In the genomic region with DNA sequence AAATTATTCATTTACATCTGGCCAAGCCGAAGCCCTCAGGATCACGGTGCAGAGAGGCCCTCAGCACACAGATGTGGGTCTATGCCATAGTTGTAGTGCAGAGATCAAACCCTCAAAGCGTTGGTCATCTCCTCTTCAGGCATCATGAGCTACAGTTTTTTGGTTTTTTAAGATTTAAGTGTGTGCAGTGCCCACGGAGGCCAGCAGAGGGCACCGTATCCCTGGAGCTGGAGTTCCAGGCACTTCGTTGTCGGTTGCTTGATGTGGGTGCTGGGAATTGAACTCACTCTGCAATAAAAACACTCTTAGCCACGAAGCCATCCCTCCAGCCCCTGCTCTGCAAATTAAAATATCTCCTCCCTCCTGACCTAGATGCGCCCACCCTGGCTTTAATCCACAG, we compare ENCODE assay signal across 11 mouse cellular contexts. TPM values are rescaled to one million over a fixed set of nuclear protein-coding genes. Genes with fewer than 3 reads are reported as not detected.
DNase-seq lines count a peak whose midpoint lies in the region; TF ChIP-seq lines count a peak whose summit lies in the region.
"Had no signal": no experiment of that assay in that cellular context is flagged by ENCODE, and none has a peak within 500 bp of the region (broad histone marks: within the 10 kb centered on the region; RNA-seq: fewer than 3 reads in every experiment).

No protein-coding gene starts in this region.

- no peaks in the 10 kb centered on the region for H3K27me3 ChIP-seq in thymus, adult 2 months (ENCODE audit: control insufficient read depth, insufficient read depth, low read length)
- H3K27me3 ChIP-seq: hindbrain, embryonic 15.5 days; limb, embryonic 15.5 days had no signal

- H3K4me3 ChIP-seq in layer of hippocampus, adult 2 months, result no peak overlapping the region
- H3K4me3 ChIP-seq in thymus, adult 2 months (ENCODE audit: control insufficient read depth, insufficient read depth, low read length), result no peak overlapping the region
- H3K4me3 ChIP-seq: hindbrain, embryonic 15.5 days; limb, embryonic 15.5 days had no signal

- TF ChIP-seq POLR2A in thymus, adult 2 months (IDR thresholded peaks at IDR 0.05; ENCODE audit: control insufficient read depth, extremely low read depth, insufficient read depth, low read length, poor library complexity), result no peak

- DNase-seq in adrenal gland, postnatal 25 days, result peak; percentile 5
- no peak for DNase-seq in adrenal gland, adult 18-20 months (ENCODE audit: low spot score in 2 of 2)
- peak in 1 of 2 experiments; percentile 51 for DNase-seq in layer of hippocampus, adult 2 months (ENCODE audit: low spot score in 2 of 2)
- DNase-seq in layer of hippocampus, adult 11-12 months (ENCODE audit: low spot score), result no peak
- DNase-seq in thymus, postnatal 4 days, result peak; percentile 47
- no peak for DNase-seq in thymus, adult 2 months
- DNase-seq in testis, postnatal 10 days (ENCODE audit: low spot score), result peak; percentile 59
- no peak for DNase-seq in layer of hippocampus, adult 9-10 months (ENCODE audit: low spot score)
- DNase-seq: adrenal gland, adult 8-10 months had no signal

- H3K4me1 ChIP-seq in thymus, adult 2 months (replicated peaks; ENCODE audit: control insufficient read depth, insufficient read depth, low read length), result no peaks in the 10 kb centered on the region
- H3K4me1 ChIP-seq: hindbrain, embryonic 15.5 days; limb, embryonic 15.5 days had no signal

- 48% methylated on average over 9 of the region's 9 CpGs for WGBS in thymus, adult 2 months

- H3K27ac ChIP-seq in layer of hippocampus, adult 2 months, result no peak overlapping the region
- H3K27ac ChIP-seq in thymus, adult 2 months (ENCODE audit: control insufficient read depth, insufficient read depth, low read length), result no peak overlapping the region
- H3K27ac ChIP-seq: hindbrain, embryonic 15.5 days; limb, embryonic 15.5 days had no signal

- no peaks in the 10 kb centered on the region for H3K36me3 ChIP-seq in thymus, adult 2 months (ENCODE audit: control insufficient read depth, insufficient read depth, low read length)
- H3K36me3 ChIP-seq: hindbrain, embryonic 15.5 days; limb, embryonic 15.5 days had no signal

- peak; percentile 77 for TF ChIP-seq CTCF in layer of hippocampus, adult 2 months (conservative IDR thresholded peaks at IDR 0.05)
- TF ChIP-seq CTCF in thymus, adult 2 months (IDR thresholded peaks at IDR 0.05; ENCODE audit: borderline replicate concordance, control insufficient read depth, extremely low read depth, insufficient read depth, low read length, poor library complexity), result no peak

RNA-seq across cellular contexts. Expression of a gene that starts 58.3 kb away (rescaled TPM):
- total RNA-seq in adrenal gland, postnatal 25 days (2021), result not detected in 2 replicates
- under 1 TPM in 1 of 2 experiments, not detected in 1; 0.06 TPM for total RNA-seq in adrenal gland, adult 18-20 months (2021)
- total RNA-seq in layer of hippocampus, adult 2 months (2021), result 10 to 100 TPM; 16.8 to 17.9 TPM
- 0.06 and 0.07 TPM in 2 replicates for polyA plus RNA-seq in thymus, adult 2 months (2012; rRNA removed)

Comparison
In these comparisons a context has a peak if more than half of its experiments do, and no peak if none do; other contexts are left out.
1. DNase-seq: peak in adrenal gland, postnatal 25 days (single experiment), thymus, postnatal 4 days (single experiment) and testis, postnatal 10 days (single experiment); none in adrenal gland, adult 18-20 months (0 of 2), layer of hippocampus, adult 11-12 months (single experiment), thymus, adult 2 months (single experiment) and layer of hippocampus, adult 9-10 months (single experiment).
2. RNA of a gene that starts 58.3 kb away (total RNA-seq): 16.8 to 17.9 TPM in layer of hippocampus, adult 2 months; 0.06 TPM in adrenal gland, adult 18-20 months and not detected in adrenal gland, postnatal 25 days; every median in the first group is over 10 times any median in the second.